Mouse (Mus musculus): ENCODE measurements around the gene Pmm1. TPM values are rescaled to one million over a fixed set of nuclear protein-coding genes. Genes with fewer than 3 reads are reported as not detected.

Gene Pmm1
- total RNA-seq, 1 experiment from 2014 or later = 13.4 TPM

- ATAC-seq (replicated peaks in 1 of 2; ENCODE audit: insufficient read depth in 1 of 2, low FRiP score in 2 of 2, low TSS enrichment in 1 of 2, low read depth in 1 of 2, poor library complexity in 2 of 2, severe bottlenecking in 2 of 2) = peak in 1 of 2 experiments; percentile 41; a peak in 1 of 4 replicates
These were observed 22.5 kb downstream of the Pmm1 start for GRCm38 (mm10) chr15:81938246-81938645.

GRCm38 (mm10) chr15:81937098-81937972 is 23.4 kb downstream of the Pmm1 start:
- no peak for ATAC-seq (replicated peaks in 1 of 2; ENCODE audit: insufficient read depth in 1 of 2, low FRiP score in 2 of 2, low TSS enrichment in 1 of 2, low read depth in 1 of 2, poor library complexity in 2 of 2, severe bottlenecking in 2 of 2)

- no peak for ATAC-seq (replicated peaks in 1 of 2; ENCODE audit: insufficient read depth in 1 of 2, low FRiP score in 2 of 2, low TSS enrichment in 1 of 2, low read depth in 1 of 2, poor library complexity in 2 of 2, severe bottlenecking in 2 of 2)
These were observed 24.1 kb downstream of the Pmm1 start, which contains the start of gene Csdc2 for GRCm38 (mm10) chr15:81936679-81937078. Csdc2 (plus strand) TSS chr15:81936759.

- no peak for ATAC-seq (replicated peaks in 1 of 2; ENCODE audit: insufficient read depth in 1 of 2, low FRiP score in 2 of 2, low TSS enrichment in 1 of 2, low read depth in 1 of 2, poor library complexity in 2 of 2, severe bottlenecking in 2 of 2)
These were observed 24.7 kb downstream of the Pmm1 start for GRCm38 (mm10) chr15:81935869-81936637.

GRCm38 (mm10) chr15:81933986-81934385 is 26.7 kb downstream of the Pmm1 start:
- no peak for ATAC-seq (replicated peaks in 1 of 2; ENCODE audit: insufficient read depth in 1 of 2, low FRiP score in 2 of 2, low TSS enrichment in 1 of 2, low read depth in 1 of 2, poor library complexity in 2 of 2, severe bottlenecking in 2 of 2)

GRCm38 (mm10) chr15:81932951-81933470 is 27.7 kb downstream of the Pmm1 start:
- no peak; a peak in 1 of 4 replicates for ATAC-seq (replicated peaks in 1 of 2; ENCODE audit: insufficient read depth in 1 of 2, low FRiP score in 2 of 2, low TSS enrichment in 1 of 2, low read depth in 1 of 2, poor library complexity in 2 of 2, severe bottlenecking in 2 of 2)

- ATAC-seq (replicated peaks in 1 of 2; ENCODE audit: insufficient read depth in 1 of 2, low FRiP score in 2 of 2, low TSS enrichment in 1 of 2, low read depth in 1 of 2, poor library complexity in 2 of 2, severe bottlenecking in 2 of 2) = peak; percentile 20 to 30; a peak in 3 of 4 replicates
These were observed 32.5 kb downstream of the Pmm1 start for GRCm38 (mm10) chr15:81928277-81928676.

- no peak for ATAC-seq (replicated peaks in 1 of 2; ENCODE audit: insufficient read depth in 1 of 2, low FRiP score in 2 of 2, low TSS enrichment in 1 of 2, low read depth in 1 of 2, poor library complexity in 2 of 2, severe bottlenecking in 2 of 2)
These were observed 33.0 kb downstream of the Pmm1 start for GRCm38 (mm10) chr15:81927741-81928140.

GRCm38 (mm10) chr15:81926446-81926822 is 34.3 kb downstream of the Pmm1 start:
- no peak for ATAC-seq (replicated peaks in 1 of 2; ENCODE audit: insufficient read depth in 1 of 2, low FRiP score in 2 of 2, low TSS enrichment in 1 of 2, low read depth in 1 of 2, poor library complexity in 2 of 2, severe bottlenecking in 2 of 2)

- peak; percentile 77 to 88 for ATAC-seq (replicated peaks in 1 of 2; ENCODE audit: insufficient read depth in 1 of 2, low FRiP score in 2 of 2, low TSS enrichment in 1 of 2, low read depth in 1 of 2, poor library complexity in 2 of 2, severe bottlenecking in 2 of 2)
These were observed 34.8 kb downstream of the Pmm1 start, which contains the start of gene Polr3h for GRCm38 (mm10) chr15:81925760-81926445. Polr3h (minus strand) TSS chr15:81926240.

- no peak for ATAC-seq (replicated peaks in 1 of 2; ENCODE audit: insufficient read depth in 1 of 2, low FRiP score in 2 of 2, low TSS enrichment in 1 of 2, low read depth in 1 of 2, poor library complexity in 2 of 2, severe bottlenecking in 2 of 2)
These were observed 35.8 kb downstream of the Pmm1 start for GRCm38 (mm10) chr15:81924933-81925332.

- no peak for ATAC-seq (replicated peaks in 1 of 2; ENCODE audit: insufficient read depth in 1 of 2, low FRiP score in 2 of 2, low TSS enrichment in 1 of 2, low read depth in 1 of 2, poor library complexity in 2 of 2, severe bottlenecking in 2 of 2)
These were observed 39.5 kb downstream of the Pmm1 start for GRCm38 (mm10) chr15:81921255-81921654.

GRCm38 (mm10) chr15:81920546-81921217 is 40.0 kb downstream of the Pmm1 start:
- ATAC-seq (replicated peaks in 1 of 2; ENCODE audit: insufficient read depth in 1 of 2, low FRiP score in 2 of 2, low TSS enrichment in 1 of 2, low read depth in 1 of 2, poor library complexity in 2 of 2, severe bottlenecking in 2 of 2) = no peak

- no peak for ATAC-seq (replicated peaks in 1 of 2; ENCODE audit: insufficient read depth in 1 of 2, low FRiP score in 2 of 2, low TSS enrichment in 1 of 2, low read depth in 1 of 2, poor library complexity in 2 of 2, severe bottlenecking in 2 of 2)
These were observed 41.7 kb downstream of the Pmm1 start for GRCm38 (mm10) chr15:81919062-81919461.

- ATAC-seq (replicated peaks in 1 of 2; ENCODE audit: insufficient read depth in 1 of 2, low FRiP score in 2 of 2, low TSS enrichment in 1 of 2, low read depth in 1 of 2, poor library complexity in 2 of 2, severe bottlenecking in 2 of 2) = peak; percentile 56 to 67; a peak in 3 of 4 replicates
These were observed 42.9 kb downstream of the Pmm1 start for GRCm38 (mm10) chr15:81917621-81918463.

GRCm38 (mm10) chr15:81917201-81917600 is 43.5 kb downstream of the Pmm1 start:
- ATAC-seq (replicated peaks in 1 of 2; ENCODE audit: insufficient read depth in 1 of 2, low FRiP score in 2 of 2, low TSS enrichment in 1 of 2, low read depth in 1 of 2, poor library complexity in 2 of 2, severe bottlenecking in 2 of 2) = no peak

Measured in hematopoietic stem cell, adult 5-6 weeks (primary cell).